Mouse (Mus musculus) forebrain, embryonic 13.5 days (tissue): ENCODE results near the gene Gm21294. TPM values are rescaled to one million over a fixed set of nuclear protein-coding genes. Genes with fewer than 3 reads are reported as not detected.
"Not testable (repeated sequence)": the region's sequence is repeated elsewhere in the genome, so short reads cannot be mapped to it uniquely, and the experiment has no call there.

Experiments
- ATAC-seq: fragments of 200-750 bp; cut with Nextera tagmentation; 2 replicates; pipeline ENCODE4 v1.8.0; 2017
- H3K27ac ChIP-seq: fragments of 300-500 bp; sonication (generic); 2 replicates; pipeline ENCODE4 v1.5.1; 2015; ENCODE audit warnings: inconsistent platforms, mild to moderate bottlenecking, moderate library complexity
- H3K27me3 ChIP-seq: fragments of 300-500 bp; sonication (generic); 2 replicates; pipeline ENCODE4 v1.6.1; 2015; ENCODE audit warnings: mild to moderate bottlenecking, inconsistent platforms
- H3K36me3 ChIP-seq: fragments of 300-500 bp; sonication (generic); 2 replicates; pipeline ENCODE4 v1.6.1; 2015; ENCODE audit warnings: mild to moderate bottlenecking, inconsistent platforms; ENCODE audit not compliant: poor library complexity, severe bottlenecking
- H3K4me1 ChIP-seq: fragments of 300-500 bp; sonication (generic); 2 replicates; pipeline ENCODE4 v1.6.1; 2015; ENCODE audit warnings: inconsistent platforms
- H3K4me2 ChIP-seq: fragments of 300-500 bp; sonication (generic); 2 replicates; pipeline ENCODE4 v1.6.1; 2015; ENCODE audit warnings: inconsistent platforms, mild to moderate bottlenecking, moderate library complexity
- H3K4me3 ChIP-seq: fragments of 300-500 bp; sonication (generic); 2 replicates; pipeline ENCODE4 v1.5.1; 2015; ENCODE audit warnings: mild to moderate bottlenecking, inconsistent platforms
- H3K9ac ChIP-seq: fragments of 300-500 bp; sonication (generic); 2 replicates; pipeline ENCODE4 v1.6.1; 2015; ENCODE audit warnings: mild to moderate bottlenecking, inconsistent platforms
- H3K9me3 ChIP-seq: fragments of 300-500 bp; sonication (generic); replicated peaks from 2 replicates; pipeline ENCODE4 v1.6.1; 2016; ENCODE audit warnings: inconsistent platforms
- WGBS: fragments of 180-500 bp; shearing (Covaris S2); methylation state at CpG from one replicate; pipeline ENCODE4 v1.1.7; 2015; 5-methylcytosine and 5-hydroxymethylcytosine counted together
- polyA plus RNA-seq: library from polyadenylated mRNA; unstranded; fragments of >200 nt; fragmentation: Nextera tagmentation; extraction: Ambion mirVana; gene quantifications from 2 replicates; pipeline ENCODE4 v1.2.1, GENCODE M21; 2015

Gene Gm21294
- polyA plus RNA-seq = not detected in 2 replicates

- H3K4me2 ChIP-seq, H3K4me1 ChIP-seq, H3K4me3 ChIP-seq, H3K27ac ChIP-seq, H3K9ac ChIP-seq, ATAC-seq, H3K27me3 ChIP-seq, H3K9me3 ChIP-seq, H3K36me3 ChIP-seq: not testable (repeated sequence)
- WGBS = 80% methylated on average over 1 of the region's 5 CpGs
Measured at GRCm38 (mm10) chrY:89052506-89052905, at the start of gene Gm21294. Gene Gm21294 (plus strand): TSS chrY:89052806.

- not testable (repeated sequence) for H3K27me3 ChIP-seq, H3K9ac ChIP-seq, H3K4me3 ChIP-seq, H3K4me2 ChIP-seq, H3K36me3 ChIP-seq, H3K27ac ChIP-seq, H3K4me1 ChIP-seq, ATAC-seq, H3K9me3 ChIP-seq
- 96% methylated on average over 3 of the region's 21 CpGs for WGBS
Measured at GRCm38 (mm10) chrY:89126246-89126645, 73.6 kb downstream of the Gm21294 start.
